Mouse (Mus musculus): ENCODE results near the gene Epb41l1. TPM values are rescaled to one million over a fixed set of nuclear protein-coding genes. Genes with fewer than 3 reads are reported as not detected.
"Not testable (repeated sequence)": the region's sequence is repeated elsewhere in the genome, so short reads cannot be mapped to it uniquely, and the experiment has no call there.

Gene Epb41l1
- polyA plus RNA-seq (2014; fragmentation: Nextera tagmentation; extraction: Ambion mirVana), result 4.2 and 4.4 TPM in 2 replicates

GRCm38 (mm10) chr2:156420694-156421380 lies at the start of gene Epb41l1:
Gene Epb41l1, plus strand, starts transcription at chr2:156420909.
- ATAC-seq (replicated peaks; ENCODE audit: low FRiP score, low TSS enrichment, low read depth), result peak; percentile 67
- no peak within 1 kb of the TSS for H3K27ac ChIP-seq (ENCODE audit: low read depth)
- H3K9me3 ChIP-seq (ENCODE audit: control insufficient read depth, low read length), result no peaks in the 10 kb centered on the region
- peak within 1 kb of the TSS; percentile 58 for H3K9ac ChIP-seq (ENCODE audit: low read length)
- H3K4me2 ChIP-seq (ENCODE audit: low read length), result peak within 1 kb of the TSS; percentile 98
- WGBS, result under 1% methylated on average over 75 of the region's 76 CpGs
- H3K36me3 ChIP-seq (ENCODE audit: control insufficient read depth, insufficient read depth, low read length), result no peaks in the 10 kb centered on the region
- DNase-seq (ENCODE audit: low spot score), result peak; percentile 80
- H3K4me1 ChIP-seq (replicated peaks; ENCODE audit: control insufficient read depth, insufficient read depth, low read length), result peaks cover 14% of the 10 kb centered on the region; the same call in 1 of the 2 replicates
- peaks cover 24% of the 10 kb centered on the region for H3K27me3 ChIP-seq (replicated peaks; ENCODE audit: control insufficient read depth, insufficient read depth, low read length)
- peak within 1 kb of the TSS; percentile 61 for H3K4me3 ChIP-seq (ENCODE audit: low read depth, low read length)

GRCm38 (mm10) chr2:156376956-156377355 lies 43.8 kb upstream of the Epb41l1 start:
- no peak overlapping the region for H3K27ac ChIP-seq (ENCODE audit: low read depth)
- 89% methylated on average over 7 of the region's 7 CpGs for WGBS
- H3K4me3 ChIP-seq (ENCODE audit: low read depth, low read length), result no peak overlapping the region
- H3K4me1 ChIP-seq (replicated peaks; ENCODE audit: control insufficient read depth, insufficient read depth, low read length), result no peaks in the 10 kb centered on the region
- H3K4me2 ChIP-seq (ENCODE audit: low read length), result no peak overlapping the region
- ATAC-seq (replicated peaks; ENCODE audit: low FRiP score, low TSS enrichment, low read depth), result no peak
- DNase-seq (ENCODE audit: low spot score), result no peak
- no peaks in the 10 kb centered on the region for H3K27me3 ChIP-seq (replicated peaks; ENCODE audit: control insufficient read depth, insufficient read depth, low read length)
- no peaks in the 10 kb centered on the region for H3K36me3 ChIP-seq (ENCODE audit: control insufficient read depth, insufficient read depth, low read length)
- H3K9ac ChIP-seq (ENCODE audit: low read length), result no peak overlapping the region
- H3K9me3 ChIP-seq (ENCODE audit: control insufficient read depth, low read length), result no peaks in the 10 kb centered on the region

- no peaks in the 10 kb centered on the region for H3K4me1 ChIP-seq (replicated peaks; ENCODE audit: control insufficient read depth, insufficient read depth, low read length)
- no peak for ATAC-seq (replicated peaks; ENCODE audit: low FRiP score, low TSS enrichment, low read depth)
- no peak overlapping the region for H3K4me3 ChIP-seq (ENCODE audit: low read depth, low read length)
- H3K27ac ChIP-seq (ENCODE audit: low read depth), result no peak overlapping the region
- no peak overlapping the region for H3K9ac ChIP-seq (ENCODE audit: low read length)
- H3K4me2 ChIP-seq (ENCODE audit: low read length), result no peak overlapping the region
- no peak for DNase-seq (ENCODE audit: low spot score)
- H3K9me3 ChIP-seq (ENCODE audit: control insufficient read depth, low read length), result peaks cover 3% of the 10 kb centered on the region; the same call in 1 of the 2 replicates
- no peaks in the 10 kb centered on the region for H3K27me3 ChIP-seq (replicated peaks; ENCODE audit: control insufficient read depth, insufficient read depth, low read length)
- no peaks in the 10 kb centered on the region for H3K36me3 ChIP-seq (ENCODE audit: control insufficient read depth, insufficient read depth, low read length)
- 81% methylated on average over 10 of the region's 10 CpGs for WGBS
Measured at GRCm38 (mm10) chr2:156379929-156380328, 40.8 kb upstream of the Epb41l1 start.

- WGBS, result 78% methylated on average over 4 of the region's 4 CpGs
- no peak for ATAC-seq (replicated peaks; ENCODE audit: low FRiP score, low TSS enrichment, low read depth)
- no peak for DNase-seq (ENCODE audit: low spot score)
- Histone ChIP-seq H3K9me3 (ENCODE audit: control insufficient read depth, low read length) (peaks cover 3% of the 10 kb centered on the region; the same call in 1 of the 2 replicates), H3K4me3 (ENCODE audit: low read depth, low read length) (no peak overlapping the region), H3K4me2 (ENCODE audit: low read length) (no peak overlapping the region), H3K4me1 (replicated peaks; ENCODE audit: control insufficient read depth, insufficient read depth, low read length) (no peaks in the 10 kb centered on the region), H3K27me3 (replicated peaks; ENCODE audit: control insufficient read depth, insufficient read depth, low read length) (no peaks in the 10 kb centered on the region), H3K36me3 (ENCODE audit: control insufficient read depth, insufficient read depth, low read length) (no peaks in the 10 kb centered on the region), H3K27ac (ENCODE audit: low read depth) (no peak overlapping the region), H3K9ac (ENCODE audit: low read length) (no peak overlapping the region)
Measured at GRCm38 (mm10) chr2:156381350-156381749, 39.4 kb upstream of the Epb41l1 start.

GRCm38 (mm10) chr2:156392461-156393154 lies 28.1 kb upstream of the Epb41l1 start:
- Histone ChIP-seq H3K4me3 (ENCODE audit: low read depth, low read length) (peak overlapping the region; percentile 34), H3K9ac (ENCODE audit: low read length) (0 out of 2 replicates have a peak overlapping the region, but pooled peaks have one; percentile 34), H3K4me2 (ENCODE audit: low read length) (peak overlapping the region; percentile 47)
- 0% methylated on average over 6 of the region's 63 CpGs for WGBS
- not testable (repeated sequence) for H3K27ac ChIP-seq (ENCODE audit: low read depth); H3K4me1 ChIP-seq (replicated peaks; ENCODE audit: control insufficient read depth, insufficient read depth, low read length); H3K36me3 ChIP-seq (ENCODE audit: control insufficient read depth, insufficient read depth, low read length); H3K9me3 ChIP-seq (ENCODE audit: control insufficient read depth, low read length); H3K27me3 ChIP-seq (replicated peaks; ENCODE audit: control insufficient read depth, insufficient read depth, low read length)
- ATAC-seq (replicated peaks; ENCODE audit: low FRiP score, low TSS enrichment, low read depth), result peak; percentile 94
- DNase-seq (ENCODE audit: low spot score), result peak; percentile 79

GRCm38 (mm10) chr2:156393155-156393828 lies 27.4 kb upstream of the Epb41l1 start:
- no peaks in the 10 kb centered on the region for H3K9me3 ChIP-seq (ENCODE audit: control insufficient read depth, low read length)
- no peak overlapping the region for H3K27ac ChIP-seq (ENCODE audit: low read depth)
- H3K4me1 ChIP-seq (replicated peaks; ENCODE audit: control insufficient read depth, insufficient read depth, low read length), result peaks cover 4% of the 10 kb centered on the region
- no peaks in the 10 kb centered on the region for H3K36me3 ChIP-seq (ENCODE audit: control insufficient read depth, insufficient read depth, low read length)
- 53% methylated on average over 5 of the region's 5 CpGs for WGBS
- H3K4me3 ChIP-seq (ENCODE audit: low read depth, low read length), result peak overlapping the region; percentile 34
- no peak overlapping the region for H3K9ac ChIP-seq (ENCODE audit: low read length)
- DNase-seq (ENCODE audit: low spot score) (no peak), ATAC-seq (replicated peaks; ENCODE audit: low FRiP score, low TSS enrichment, low read depth) (peak; percentile 21; the same call in 1 of the 2 replicates)
- H3K4me2 ChIP-seq (ENCODE audit: low read length), result peak overlapping the region; percentile 47
- no peaks in the 10 kb centered on the region for H3K27me3 ChIP-seq (replicated peaks; ENCODE audit: control insufficient read depth, insufficient read depth, low read length)

- no peak for DNase-seq (ENCODE audit: low spot score)
- H3K9me3 ChIP-seq (ENCODE audit: control insufficient read depth, low read length), result no peaks in the 10 kb centered on the region
- H3K4me3 ChIP-seq (ENCODE audit: low read depth, low read length), result no peak overlapping the region
- no peak for ATAC-seq (replicated peaks; ENCODE audit: low FRiP score, low TSS enrichment, low read depth)
- H3K27me3 ChIP-seq (replicated peaks; ENCODE audit: control insufficient read depth, insufficient read depth, low read length), result no peaks in the 10 kb centered on the region
- WGBS, result 93% methylated on average over 4 of the region's 4 CpGs
- H3K9ac ChIP-seq (ENCODE audit: low read length), result no peak overlapping the region
- no peak overlapping the region for H3K27ac ChIP-seq (ENCODE audit: low read depth)
- H3K4me2 ChIP-seq (ENCODE audit: low read length), result no peak overlapping the region
- peaks cover 4% of the 10 kb centered on the region for H3K4me1 ChIP-seq (replicated peaks; ENCODE audit: control insufficient read depth, insufficient read depth, low read length)
- H3K36me3 ChIP-seq (ENCODE audit: control insufficient read depth, insufficient read depth, low read length), result no peaks in the 10 kb centered on the region
Measured at GRCm38 (mm10) chr2:156394282-156394681, 26.4 kb upstream of the Epb41l1 start.

GRCm38 (mm10) chr2:156396096-156396495 lies 24.6 kb upstream of the Epb41l1 start:
- no peaks in the 10 kb centered on the region for H3K9me3 ChIP-seq (ENCODE audit: control insufficient read depth, low read length)
- no peak overlapping the region for H3K9ac ChIP-seq (ENCODE audit: low read length)
- DNase-seq (ENCODE audit: low spot score) (no peak), ATAC-seq (replicated peaks; ENCODE audit: low FRiP score, low TSS enrichment, low read depth) (no peak)
- H3K27ac ChIP-seq (ENCODE audit: low read depth), result no peak overlapping the region
- WGBS, result 86% methylated on average over 2 of the region's 2 CpGs
- H3K4me1 ChIP-seq (replicated peaks; ENCODE audit: control insufficient read depth, insufficient read depth, low read length), result peaks cover 4% of the 10 kb centered on the region
- no peak overlapping the region for H3K4me2 ChIP-seq (ENCODE audit: low read length)
- H3K27me3 ChIP-seq (replicated peaks; ENCODE audit: control insufficient read depth, insufficient read depth, low read length), result no peaks in the 10 kb centered on the region
- no peaks in the 10 kb centered on the region for H3K36me3 ChIP-seq (ENCODE audit: control insufficient read depth, insufficient read depth, low read length)
- no peak overlapping the region for H3K4me3 ChIP-seq (ENCODE audit: low read depth, low read length)

All from intestine, embryonic 14.5 days (tissue).